Mouse (Mus musculus) kidney, embryonic 14.5 days (tissue): ENCODE measurements around the gene Apobr. TPM values are rescaled to one million over a fixed set of nuclear protein-coding genes. Genes with fewer than 3 reads are reported as not detected.

Experiments used
- ATAC-seq: fragments of 200-750 bp; cut with Nextera tagmentation; 2 replicates; pipeline ENCODE4 v1.8.0; 2017; ENCODE audit warnings: moderate number of reproducible peaks, mild to moderate bottlenecking, moderate TSS enrichment, moderate library complexity; ENCODE audit not compliant: low FRiP score, low TSS enrichment
- H3K27ac ChIP-seq: fragments of 300-500 bp; sonication (generic); 2 replicates; pipeline ENCODE4 v1.5.1; 2014; ENCODE audit warnings: low read depth, mild to moderate bottlenecking, low read length, moderate library complexity, mixed read lengths
- H3K27me3 ChIP-seq: fragments of 300-500 bp; sonication (generic); 2 replicates; pipeline ENCODE4 v1.6.1; 2014; ENCODE audit warnings: mild to moderate bottlenecking, low read length; ENCODE audit not compliant: control insufficient read depth, insufficient read depth
- H3K36me3 ChIP-seq: fragments of 300-500 bp; sonication (generic); 2 replicates; pipeline ENCODE4 v1.6.1; 2014; ENCODE audit warnings: low read length, mixed read lengths; ENCODE audit not compliant: control insufficient read depth, insufficient read depth
- H3K4me1 ChIP-seq: fragments of 300-500 bp; sonication (generic); 2 replicates; pipeline ENCODE4 v1.6.1; 2014; ENCODE audit warnings: low read length, mixed read lengths; ENCODE audit not compliant: control insufficient read depth, insufficient read depth
- H3K4me2 ChIP-seq: fragments of 300-500 bp; sonication (generic); replicated peaks from 2 replicates; pipeline ENCODE4 v1.6.1; 2014; ENCODE audit warnings: low read depth, mild to moderate bottlenecking, low read length
- H3K4me3 ChIP-seq: fragments of 300-500 bp; sonication (generic); 2 replicates; pipeline ENCODE4 v1.5.1; 2014; ENCODE audit warnings: mild to moderate bottlenecking, low read length
- H3K9ac ChIP-seq: fragments of 300-500 bp; sonication (generic); 2 replicates; pipeline ENCODE4 v1.6.1; 2014; ENCODE audit warnings: low read depth, mild to moderate bottlenecking, low read length, moderate library complexity
- H3K9me3 ChIP-seq: fragments of 300-500 bp; sonication (generic); 2 replicates; pipeline ENCODE4 v1.6.1; 2016; ENCODE audit warnings: low read length; ENCODE audit not compliant: control insufficient read depth
- WGBS: fragments of 180-500 bp; shearing (Covaris S2); extraction: QIAGEN DNeasy Blood & Tissue Kit; methylation state at CpG from one replicate; pipeline ENCODE4 v1.1.7; 2014; 5-methylcytosine and 5-hydroxymethylcytosine counted together
- polyA plus RNA-seq: library from polyadenylated mRNA; unstranded; fragments of >200 nt; fragmentation: Nextera tagmentation; extraction: Ambion mirVana; gene quantifications from 2 replicates; pipeline ENCODE4 v1.2.1, GENCODE M21; 2014

Gene Apobr
- polyA plus RNA-seq, 1 experiment from 2014 or later = 0.38 TPM

DNA sequence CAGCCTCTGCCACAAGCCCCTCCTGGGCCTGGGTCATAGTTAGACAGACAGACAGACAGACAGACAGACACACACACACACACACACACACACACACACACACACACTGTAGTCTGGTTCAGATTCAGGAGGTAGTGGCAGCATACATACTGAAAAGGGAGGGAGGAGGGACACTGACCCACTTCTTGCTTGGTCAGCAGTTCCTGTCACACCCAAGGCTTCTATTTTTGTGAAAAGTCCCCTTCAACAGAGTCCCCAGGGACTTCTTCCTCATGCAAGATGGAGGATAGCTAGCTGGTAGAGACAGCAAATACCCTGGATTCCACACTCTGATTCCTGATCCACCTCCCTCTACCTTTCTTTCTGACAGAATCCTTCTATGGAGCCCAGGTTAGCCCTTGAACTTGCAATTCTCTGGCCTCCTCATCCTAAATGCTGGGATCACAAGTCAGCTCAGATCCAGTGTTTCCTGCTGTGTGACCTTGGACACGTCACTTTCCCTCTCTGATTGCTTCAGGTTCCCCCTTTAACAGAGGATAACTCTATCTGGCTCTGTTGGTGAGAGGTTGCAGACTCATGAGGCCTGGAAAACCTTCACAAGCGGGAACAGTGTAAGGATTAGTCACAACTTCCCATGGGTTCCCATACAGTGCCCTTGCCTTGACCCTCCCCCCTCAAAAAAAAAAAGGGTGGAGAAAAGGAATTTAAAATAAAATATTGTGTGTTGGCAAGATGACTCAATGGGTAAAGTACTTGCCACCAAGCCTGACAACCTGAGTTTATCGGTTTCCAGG lies 41.3 kb downstream of the Apobr start:
- 0 out of 2 replicates have a peak, but pooled peaks cover 4% of the 10 kb centered on the region for H3K4me1 ChIP-seq
- no peak overlapping the region for H3K4me2 ChIP-seq
- no peak overlapping the region for H3K9ac ChIP-seq
- H3K4me3 ChIP-seq = no peak overlapping the region
- H3K27me3 ChIP-seq = no peaks in the 10 kb centered on the region
- H3K36me3 ChIP-seq = no peaks in the 10 kb centered on the region
- 92% methylated on average over 3 of the region's 3 CpGs for WGBS
- no peak for ATAC-seq
- no peaks in the 10 kb centered on the region for H3K9me3 ChIP-seq
- H3K27ac ChIP-seq = no peak overlapping the region

DNA sequence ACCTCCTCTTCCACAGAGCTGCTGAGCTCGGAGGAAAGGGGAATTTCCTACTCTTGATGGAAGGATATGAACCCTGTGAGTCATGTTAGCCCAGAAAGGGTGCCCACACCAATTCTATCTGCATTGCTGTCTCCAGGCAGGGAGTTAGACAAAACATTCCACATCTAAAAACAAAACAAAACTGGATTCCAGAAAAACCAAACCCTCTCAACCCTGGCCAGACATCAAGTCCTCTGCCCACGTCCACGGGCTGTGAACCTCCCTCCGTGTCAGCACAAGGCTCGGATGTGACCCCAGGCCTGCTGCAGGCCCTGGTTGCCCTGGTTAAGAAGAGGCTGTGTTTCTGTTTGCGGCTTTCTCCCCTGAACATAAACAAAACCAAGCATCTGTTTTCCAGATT lies 43.4 kb downstream of the Apobr start:
- Histone ChIP-seq H3K27me3 (no peaks in the 10 kb centered on the region), H3K9ac (no peak overlapping the region), H3K9me3 (no peaks in the 10 kb centered on the region), H3K27ac (no peak overlapping the region), H3K36me3 (no peaks in the 10 kb centered on the region), H3K4me2 (no peak overlapping the region), H3K4me1 (0 out of 2 replicates have a peak, but pooled peaks cover 4% of the 10 kb centered on the region), H3K4me3 (no peak overlapping the region)
- no peak for ATAC-seq
- WGBS = 56% methylated on average over 6 of the region's 6 CpGs

GRCm38 (mm10) chr7:126629915-126630314 lies 45.2 kb downstream of the Apobr start:
- Histone ChIP-seq H3K36me3 (no peaks in the 10 kb centered on the region), H3K27ac (no peak overlapping the region), H3K4me2 (no peak overlapping the region), H3K4me1 (0 out of 2 replicates have a peak, but pooled peaks cover 4% of the 10 kb centered on the region), H3K9me3 (no peaks in the 10 kb centered on the region), H3K9ac (no peak overlapping the region), H3K4me3 (no peak overlapping the region), H3K27me3 (no peaks in the 10 kb centered on the region)
- 41% methylated on average over 3 of the region's 3 CpGs for WGBS
- ATAC-seq = no peak

DNA sequence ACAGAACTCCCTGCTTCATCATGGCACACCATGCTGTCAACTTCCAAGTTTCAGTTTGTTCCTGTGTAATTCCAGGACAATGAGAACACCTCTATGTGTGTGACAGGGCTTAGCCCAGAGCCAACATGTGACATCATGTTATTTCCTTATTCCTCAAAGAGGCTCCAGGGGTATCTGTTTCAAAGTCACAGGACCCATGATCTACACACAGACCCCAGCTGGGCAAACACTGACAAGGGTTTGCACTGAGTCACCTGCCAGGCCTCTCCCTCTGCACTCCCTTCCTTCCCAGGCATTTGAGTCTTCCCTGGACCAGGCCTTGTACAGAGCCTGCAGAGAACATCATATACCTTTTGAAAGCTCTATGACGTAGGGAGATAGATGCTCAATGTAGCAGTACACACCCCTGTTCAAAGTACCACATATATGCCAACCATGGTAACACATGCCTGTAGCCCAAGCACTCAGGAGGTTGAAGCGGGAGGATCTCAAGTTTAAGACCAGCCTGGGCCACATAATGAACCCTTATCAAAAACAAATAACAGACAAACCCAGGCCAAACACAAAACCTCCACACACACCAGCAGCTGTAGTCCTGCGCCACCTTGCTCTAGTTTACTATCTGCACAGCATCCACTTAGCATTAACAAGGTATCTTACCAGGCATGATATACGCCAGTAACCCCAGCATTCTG lies 46.2 kb downstream of the Apobr start, which contains the start of gene Nupr1:
TSS of gene Nupr1 (minus strand) at position 38 of the 695 bp plus-strand sequence.
- WGBS = 91% methylated on average over 4 of the region's 4 CpGs
- Histone ChIP-seq H3K4me1 (no peaks in the 10 kb centered on the region), H3K36me3 (no peaks in the 10 kb centered on the region), H3K9ac (no peak within 1 kb of the TSS), H3K27ac (no peak within 1 kb of the TSS), H3K4me2 (no peak within 1 kb of the TSS), H3K4me3 (no peak within 1 kb of the TSS), H3K27me3 (no peaks in the 10 kb centered on the region), H3K9me3 (no peaks in the 10 kb centered on the region)
- no peak for ATAC-seq

GRCm38 (mm10) chr7:126632478-126632877 lies 47.7 kb downstream of the Apobr start:
- H3K27me3 ChIP-seq = no peaks in the 10 kb centered on the region
- H3K27ac ChIP-seq = no peak overlapping the region
- H3K36me3 ChIP-seq = no peaks in the 10 kb centered on the region
- no peak overlapping the region for H3K4me2 ChIP-seq
- H3K4me3 ChIP-seq = no peak overlapping the region
- H3K4me1 ChIP-seq = no peaks in the 10 kb centered on the region
- 89% methylated on average over 2 of the region's 2 CpGs for WGBS
- H3K9me3 ChIP-seq = no peaks in the 10 kb centered on the region
- H3K9ac ChIP-seq = no peak overlapping the region
- ATAC-seq = no peak

DNA sequence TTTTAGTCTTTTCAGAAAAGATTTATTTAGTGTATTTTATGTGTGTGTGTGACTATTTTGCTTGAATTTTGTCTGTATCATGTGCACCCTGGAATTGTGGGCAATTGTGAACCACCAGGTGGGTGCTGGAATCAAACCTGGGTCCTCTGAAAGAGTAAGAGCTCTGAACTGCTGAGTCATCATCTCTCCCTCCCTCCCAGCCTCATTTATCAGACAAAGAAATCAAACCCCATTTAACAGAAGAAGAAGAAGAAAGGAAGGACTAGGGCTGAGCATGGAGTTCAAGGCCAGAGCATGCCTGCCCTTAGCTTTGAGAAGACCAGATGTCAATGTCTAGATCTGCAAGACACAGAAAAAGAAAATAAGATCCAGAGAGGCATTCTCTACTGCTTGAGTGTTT lies 50.6 kb downstream of the Apobr start:
- no peaks in the 10 kb centered on the region for H3K36me3 ChIP-seq
- H3K4me2 ChIP-seq = no peak overlapping the region
- H3K9ac ChIP-seq = no peak overlapping the region
- no peaks in the 10 kb centered on the region for H3K4me1 ChIP-seq
- H3K9me3 ChIP-seq = no peaks in the 10 kb centered on the region
- ATAC-seq = no peak
- H3K27me3 ChIP-seq = no peaks in the 10 kb centered on the region
- no peak overlapping the region for H3K4me3 ChIP-seq
- H3K27ac ChIP-seq = no peak overlapping the region

DNA sequence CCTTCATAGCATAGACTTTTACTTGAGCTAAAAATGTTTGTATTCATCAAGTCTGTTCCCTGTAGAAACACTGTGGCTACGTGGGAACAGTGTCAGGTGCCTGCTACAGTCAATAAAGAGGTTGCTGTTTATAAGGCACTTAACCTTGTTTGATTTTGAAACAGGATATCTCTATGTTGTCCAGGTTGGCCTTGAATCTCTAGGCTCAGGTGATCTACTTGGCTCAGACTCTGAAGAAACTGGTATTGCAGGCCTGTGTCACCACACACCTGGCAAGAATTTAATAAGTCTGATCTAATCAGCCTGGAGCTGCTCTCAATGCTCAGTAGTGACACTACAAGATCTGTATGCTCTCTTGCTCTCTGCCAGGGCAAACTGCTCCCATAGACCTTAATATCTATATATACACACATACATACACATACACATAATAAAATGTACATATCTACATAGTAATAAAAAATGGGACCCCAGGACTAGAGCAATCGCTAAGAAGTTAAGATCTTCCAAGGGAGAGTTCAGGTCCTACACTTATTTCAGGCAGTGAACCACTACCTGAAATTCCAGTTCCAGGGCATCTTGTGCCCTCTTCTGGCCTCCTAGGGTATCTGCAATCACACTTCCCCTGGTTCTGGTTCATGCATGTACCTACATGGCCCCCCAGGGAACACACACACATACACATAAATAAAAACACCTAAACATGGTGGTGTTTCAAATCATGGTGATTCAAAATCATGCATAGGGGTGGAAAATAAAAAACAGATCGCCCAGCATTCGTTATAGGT lies 52.2 kb downstream of the Apobr start:
- Histone ChIP-seq H3K4me2 (no peak overlapping the region), H3K4me3 (no peak overlapping the region), H3K27me3 (no peaks in the 10 kb centered on the region), H3K4me1 (no peaks in the 10 kb centered on the region), H3K9ac (no peak overlapping the region), H3K27ac (no peak overlapping the region), H3K36me3 (no peaks in the 10 kb centered on the region), H3K9me3 (no peaks in the 10 kb centered on the region)
- ATAC-seq = peak; percentile 39; the same call in 1 of the 2 replicates
- WGBS = 13% methylated on average over 4 of the region's 4 CpGs
